Mouse (Mus musculus) olfactory bulb, adult 2 months (tissue): ENCODE results near the gene Ccdc92.

Source experiments
- CTCF ChIP-seq: fragments of 200-500 bp; IDR thresholded peaks from 2 replicates; pipeline ENCODE4 v1.5.1; 2012; ENCODE audit warnings: low read depth, mild to moderate bottlenecking, low read length, moderate library complexity; ENCODE audit not compliant: insufficient read depth
- POLR2A ChIP-seq: fragments of 200-500 bp; IDR thresholded peaks from 2 replicates; pipeline ENCODE4 v1.6.1; 2012; ENCODE audit warnings: mild to moderate bottlenecking, low read depth, low read length, moderate library complexity; ENCODE audit not compliant: insufficient read depth

DNA sequence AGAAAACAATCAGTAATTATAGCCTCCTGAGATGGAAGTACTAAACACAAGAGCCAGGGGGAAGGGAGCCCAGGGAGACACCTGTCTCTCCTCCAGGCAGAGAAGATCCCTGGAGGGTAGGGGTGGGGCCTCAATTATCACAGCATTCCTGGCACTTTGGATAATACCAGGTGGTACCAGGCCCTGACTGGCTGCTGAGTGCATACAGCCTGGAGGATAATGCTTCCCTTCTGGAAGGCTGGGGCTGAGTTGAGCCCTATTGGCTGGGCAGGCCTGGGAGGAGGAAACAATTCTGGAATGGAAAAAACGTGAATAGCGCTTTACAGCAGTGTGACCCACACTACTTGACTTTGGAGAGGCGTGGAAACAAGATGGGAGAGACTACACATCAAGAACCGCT lies 10.7 kb downstream of the Ccdc92 start:
- no peak for TF ChIP-seq CTCF
- TF ChIP-seq POLR2A = no peak
